Mouse (Mus musculus): ENCODE results near the gene Tmc8.
A peak's percentile ranks its signal among the peaks of the same experiment; 100 is the strongest.
"Not testable (repeated sequence)": the region's sequence is repeated elsewhere in the genome, so short reads cannot be mapped to it uniquely, and the experiment has no call there.

Tmc8 gene

GRCm38 (mm10) chr11:117774925-117775324 lies 7.0 kb upstream of the Tmc8 start:
- no peak for DNase-seq (ENCODE audit: low spot score in 2 of 2)

- no peak for DNase-seq (ENCODE audit: low spot score in 2 of 2)
These were observed 6.3 kb upstream of the Tmc8 start for GRCm38 (mm10) chr11:117775540-117775939.

- DNase-seq (ENCODE audit: low spot score in 2 of 2): no peak
These were observed 5.6 kb upstream of the Tmc8 start for GRCm38 (mm10) chr11:117776085-117776792.

- no peak for DNase-seq (ENCODE audit: low spot score in 2 of 2)
These were observed 4.8 kb upstream of the Tmc8 start for GRCm38 (mm10) chr11:117777111-117777510.

- no peak for DNase-seq (ENCODE audit: low spot score in 2 of 2)
These were observed 3.8 kb upstream of the Tmc8 start for GRCm38 (mm10) chr11:117778031-117778430.

GRCm38 (mm10) chr11:117778851-117779433 lies 2.9 kb upstream of the Tmc8 start:
- peak in 1 of 2 experiments; percentile 29 for DNase-seq (ENCODE audit: low spot score in 2 of 2)

GRCm38 (mm10) chr11:117779434-117780198 lies 2.3 kb upstream of the Tmc8 start:
- DNase-seq (ENCODE audit: low spot score in 2 of 2): peak; percentile 63 to 65

- peak in 1 of 2 experiments; percentile 76 for DNase-seq (ENCODE audit: low spot score in 2 of 2)
These were observed 1.7 kb upstream of the Tmc8 start for GRCm38 (mm10) chr11:117780199-117780515.

- DNase-seq (ENCODE audit: low spot score in 2 of 2): peak; percentile 81 to 90
These were observed 1.2 kb upstream of the Tmc8 start for GRCm38 (mm10) chr11:117780582-117781111.

- DNase-seq (ENCODE audit: low spot score in 2 of 2): peak; percentile 57 to 64
These were observed 566 bp upstream of the Tmc8 start for GRCm38 (mm10) chr11:117781199-117781821.

- DNase-seq (ENCODE audit: low spot score in 2 of 2): no peak
These were observed 794 bp downstream of the Tmc8 start for GRCm38 (mm10) chr11:117782705-117783034.

- peak in 1 of 2 experiments; percentile 31 for DNase-seq (ENCODE audit: low spot score in 2 of 2)
These were observed 1.2 kb downstream of the Tmc8 start for GRCm38 (mm10) chr11:117783089-117783488.

GRCm38 (mm10) chr11:117783683-117784309 lies 1.9 kb downstream of the Tmc8 start:
- peak in 1 of 2 experiments; percentile 34 for DNase-seq (ENCODE audit: low spot score in 2 of 2)

- peak in 1 of 2 experiments; percentile 55 for DNase-seq (ENCODE audit: low spot score in 2 of 2)
These were observed 4.4 kb downstream of the Tmc8 start for GRCm38 (mm10) chr11:117786294-117786693.

- not testable (repeated sequence) for DNase-seq (ENCODE audit: low spot score in 2 of 2)
These were observed 6.6 kb downstream of the Tmc8 start for GRCm38 (mm10) chr11:117788481-117788880.

GRCm38 (mm10) chr11:117790286-117790685 lies 8.4 kb downstream of the Tmc8 start:
- peak; percentile 60 to 73 for DNase-seq (ENCODE audit: low spot score in 2 of 2)

GRCm38 (mm10) chr11:117790703-117791440 lies 9.0 kb downstream of the Tmc8 start:
- peak; percentile 55 to 70 for DNase-seq (ENCODE audit: low spot score in 2 of 2)

GRCm38 (mm10) chr11:117791441-117791761 lies 9.5 kb downstream of the Tmc8 start:
- DNase-seq (ENCODE audit: low spot score in 2 of 2): no peak

GRCm38 (mm10) chr11:117792281-117792888 lies 10.5 kb downstream of the Tmc8 start:
- peak; percentile 62 to 80 for DNase-seq (ENCODE audit: low spot score in 2 of 2)

- no peak for DNase-seq (ENCODE audit: low spot score in 2 of 2)
These were observed 12.2 kb downstream of the Tmc8 start for GRCm38 (mm10) chr11:117794035-117794551.
